Mouse (Mus musculus) midbrain, embryonic 11.5 days (tissue): ENCODE measurements around the gene Slc11a1. TPM values are rescaled to one million over a fixed set of nuclear protein-coding genes. Genes with fewer than 3 reads are reported as not detected.
"Not testable (repeated sequence)": the region's sequence is repeated elsewhere in the genome, so short reads cannot be mapped to it uniquely, and the experiment has no call there.

Source experiments
- ATAC-seq: fragments of 200-750 bp; cut with Nextera tagmentation; 2 replicates; pipeline ENCODE4 v1.8.0; 2017; ENCODE audit warnings: moderate TSS enrichment, moderate library complexity; ENCODE audit not compliant: low FRiP score
- DNase-seq: peaks from one replicate; pipeline ENCODE4 v3.0.0; 2015; ENCODE audit warnings: low spot score; ENCODE audit errors: missing footprints
- H3K27ac ChIP-seq: fragments of 300-500 bp; sonication (generic); 2 replicates; pipeline ENCODE4 v1.5.1; 2014; ENCODE audit warnings: low read depth, low read length
- H3K27me3 ChIP-seq: fragments of 300-500 bp; sonication (generic); 2 replicates; pipeline ENCODE4 v1.6.1; 2014; ENCODE audit warnings: mild to moderate bottlenecking, low read length, moderate library complexity, mixed read lengths; ENCODE audit not compliant: control insufficient read depth, insufficient read depth
- H3K36me3 ChIP-seq: fragments of 300-500 bp; sonication (generic); 2 replicates; pipeline ENCODE4 v1.6.1; 2014; ENCODE audit warnings: mild to moderate bottlenecking, low read length, moderate library complexity, mixed read lengths; ENCODE audit not compliant: control insufficient read depth, insufficient read depth
- H3K4me1 ChIP-seq: fragments of 300-500 bp; sonication (generic); 2 replicates; pipeline ENCODE4 v1.6.1; 2014; ENCODE audit warnings: low read length; ENCODE audit not compliant: control insufficient read depth, insufficient read depth
- H3K4me2 ChIP-seq: fragments of 300-500 bp; sonication (generic); 2 replicates; pipeline ENCODE4 v1.6.1; 2014; ENCODE audit warnings: mild to moderate bottlenecking, moderate library complexity
- H3K4me3 ChIP-seq: fragments of 300-500 bp; sonication (generic); 2 replicates; pipeline ENCODE4 v1.5.1; 2014; ENCODE audit warnings: low read depth, low read length
- H3K9ac ChIP-seq: fragments of 300-500 bp; sonication (generic); 2 replicates; pipeline ENCODE4 v1.6.1; 2014; ENCODE audit warnings: low read length
- H3K9me3 ChIP-seq: fragments of 300-500 bp; sonication (generic); 2 replicates; pipeline ENCODE4 v1.6.1; 2016; ENCODE audit warnings: low read length; ENCODE audit not compliant: control insufficient read depth
- WGBS: fragments of 180-500 bp; shearing (Covaris S2); extraction: QIAGEN DNeasy Blood & Tissue Kit; methylation state at CpG from one replicate; pipeline ENCODE4 v1.1.7; 2014; 5-methylcytosine and 5-hydroxymethylcytosine counted together
- polyA plus RNA-seq: library from polyadenylated mRNA; unstranded; fragments of >200 nt; fragmentation: Nextera tagmentation; extraction: Ambion mirVana; gene quantifications from 2 replicates; pipeline ENCODE4 v1.2.1, GENCODE M21; 2014

The Slc11a1 gene
- polyA plus RNA-seq, 1 experiment from 2014 or later: 1.6 TPM

DNA sequence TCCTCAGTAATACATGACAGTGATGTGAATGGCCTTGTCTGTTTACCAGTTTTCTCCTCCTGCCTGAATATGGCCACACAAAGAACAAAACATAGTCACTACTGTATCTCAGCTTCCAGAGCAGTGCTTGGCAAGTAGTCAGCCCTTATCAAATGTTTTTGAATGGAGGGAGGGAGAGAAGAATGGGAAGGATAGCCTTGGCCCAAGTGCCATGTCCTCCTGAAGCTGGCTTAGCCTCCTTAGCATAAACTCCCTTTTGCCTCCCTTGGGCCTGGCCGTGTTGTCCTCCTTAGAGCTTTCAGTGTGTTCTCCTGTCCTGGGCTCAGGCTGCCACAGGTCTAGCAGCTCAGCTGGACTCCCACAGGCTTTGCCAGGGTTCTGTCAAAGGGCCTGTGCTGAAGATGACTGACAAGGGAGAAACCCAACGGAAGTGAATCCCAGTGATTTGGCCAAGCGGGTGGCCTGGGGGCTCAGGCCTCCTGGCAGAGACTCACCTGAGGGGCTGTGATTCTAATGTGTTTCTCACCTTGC, 37.7 kb upstream of the Slc11a1 start:
- H3K36me3 ChIP-seq: no peaks in the 10 kb centered on the region
- H3K4me2 ChIP-seq: no peak overlapping the region
- DNase-seq (no peak), ATAC-seq (no peak)
- H3K27me3 ChIP-seq: no peaks in the 10 kb centered on the region
- no peak overlapping the region for H3K4me3 ChIP-seq
- peaks cover 11% of the 10 kb centered on the region for H3K4me1 ChIP-seq
- H3K9ac ChIP-seq: no peak overlapping the region
- H3K27ac ChIP-seq: no peak overlapping the region
- 77% methylated on average over 3 of the region's 3 CpGs for WGBS
- no peaks in the 10 kb centered on the region for H3K9me3 ChIP-seq

DNA sequence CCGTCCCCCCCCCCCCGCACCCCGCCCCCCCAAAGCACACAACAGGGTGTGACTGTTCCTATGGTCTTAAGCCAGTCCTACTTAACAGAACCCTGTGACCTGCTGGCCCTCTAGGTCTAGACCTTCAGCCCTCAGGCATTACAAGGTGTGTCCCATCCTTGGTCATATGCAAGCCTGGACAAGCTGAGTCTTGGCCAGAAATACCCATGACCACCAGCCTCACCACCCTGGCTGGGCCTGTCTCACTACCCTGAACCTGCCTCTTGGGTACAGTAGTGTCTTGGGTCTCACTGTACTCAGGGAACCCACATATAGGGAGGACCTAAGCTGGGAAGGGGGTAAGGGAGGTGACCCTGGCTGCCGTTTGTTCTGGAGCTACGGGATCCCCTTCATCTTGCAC, 37.0 kb upstream of the Slc11a1 start:
- no peak overlapping the region for H3K4me2 ChIP-seq
- no peak overlapping the region for H3K4me3 ChIP-seq
- no peaks in the 10 kb centered on the region for H3K9me3 ChIP-seq
- H3K4me1 ChIP-seq: peaks cover 9% of the 10 kb centered on the region
- no peak overlapping the region for H3K27ac ChIP-seq
- no peak overlapping the region for H3K9ac ChIP-seq
- no peaks in the 10 kb centered on the region for H3K36me3 ChIP-seq
- DNase-seq (peak; percentile 71), ATAC-seq (peak; percentile 35; the same call in 1 of the 2 replicates)
- WGBS: 84% methylated on average over 5 of the region's 5 CpGs
- no peaks in the 10 kb centered on the region for H3K27me3 ChIP-seq

DNA sequence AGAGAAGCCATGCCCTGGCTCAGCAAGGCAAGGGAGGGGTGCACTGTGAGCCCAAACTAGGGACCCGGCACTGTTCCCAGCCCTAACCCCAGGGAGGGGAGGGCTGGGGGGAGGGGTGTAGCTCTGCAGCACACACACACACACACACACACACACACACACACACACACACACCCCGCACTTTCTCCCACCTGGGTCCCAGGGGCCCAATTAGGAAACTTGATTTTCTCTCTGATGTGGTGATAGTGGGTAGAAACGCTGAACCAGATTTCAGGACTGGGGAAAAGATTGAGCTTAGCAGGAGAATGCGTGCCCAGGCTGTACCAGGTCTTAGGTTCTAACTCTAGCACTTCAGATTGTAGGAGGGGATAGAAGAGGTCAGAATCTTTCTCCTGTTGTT, 36.4 kb upstream of the Slc11a1 start:
- no peak overlapping the region for H3K9ac ChIP-seq
- no peaks in the 10 kb centered on the region for H3K36me3 ChIP-seq
- DNase-seq: no peak
- no peaks in the 10 kb centered on the region for H3K9me3 ChIP-seq
- H3K4me3 ChIP-seq: no peak overlapping the region
- H3K27ac ChIP-seq: no peak overlapping the region
- H3K27me3 ChIP-seq: no peaks in the 10 kb centered on the region
- peaks cover 5% of the 10 kb centered on the region; the same call in 1 of the 2 replicates for H3K4me1 ChIP-seq
- 81% methylated on average over 4 of the region's 4 CpGs for WGBS
- no peak for ATAC-seq
- H3K4me2 ChIP-seq: no peak overlapping the region

DNA sequence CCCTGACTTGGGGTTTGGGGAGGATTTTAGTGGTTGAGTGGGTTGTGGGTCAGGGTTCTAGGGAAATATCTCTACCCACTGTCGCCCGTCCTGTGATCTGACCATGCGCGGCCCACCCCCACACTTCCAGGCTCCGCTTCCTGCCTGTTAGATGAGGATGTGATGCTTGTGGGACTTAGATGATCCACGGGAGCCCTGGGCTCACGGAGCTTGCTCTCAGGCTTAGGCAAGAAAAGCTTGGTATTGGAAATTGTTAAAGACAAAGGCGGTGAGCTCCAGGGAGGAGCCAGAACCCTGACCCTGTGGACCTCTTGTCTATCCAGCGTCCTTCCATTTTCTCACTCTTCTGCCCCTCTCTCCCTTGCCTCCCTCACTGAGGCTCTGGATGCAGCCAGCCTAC, 35.1 kb upstream of the Slc11a1 start:
- no peak for ATAC-seq
- H3K4me1 ChIP-seq: peaks cover 2% of the 10 kb centered on the region; the same call in 1 of the 2 replicates

DNA sequence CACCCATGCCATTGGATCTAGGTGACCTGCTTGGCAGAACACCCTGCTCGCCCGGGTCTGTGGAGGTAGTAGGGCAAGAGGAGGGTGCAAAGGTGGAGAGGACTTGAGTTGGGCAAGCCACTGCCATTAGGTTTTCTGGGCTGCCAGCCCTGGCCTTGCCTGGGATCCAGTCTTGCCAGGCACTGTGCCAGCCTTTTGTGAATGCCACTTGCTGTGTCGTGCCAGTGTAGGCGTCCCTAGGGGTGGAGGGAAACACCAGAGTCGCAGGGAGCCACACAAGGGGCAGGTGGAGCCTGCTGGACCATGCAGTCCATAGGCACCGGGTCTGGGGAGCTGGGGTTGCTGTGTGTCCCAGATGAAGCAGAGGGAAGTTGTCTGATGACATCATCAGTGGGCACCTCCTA, 34.6 kb upstream of the Slc11a1 start:
- H3K4me2 ChIP-seq: no peak overlapping the region
- WGBS: 93% methylated on average over 6 of the region's 6 CpGs
- H3K27me3 ChIP-seq: no peaks in the 10 kb centered on the region
- DNase-seq (peak; percentile 37), ATAC-seq (no peak)
- H3K9me3 ChIP-seq: no peaks in the 10 kb centered on the region
- 0 out of 2 replicates have a peak, but pooled peaks cover 2% of the 10 kb centered on the region for H3K4me1 ChIP-seq
- no peak overlapping the region for H3K27ac ChIP-seq
- no peak overlapping the region for H3K9ac ChIP-seq
- H3K4me3 ChIP-seq: no peak overlapping the region
- no peaks in the 10 kb centered on the region for H3K36me3 ChIP-seq

More for the DNA sequence above, 35.1 kb upstream of the Slc11a1 start:
- no peak overlapping the region for H3K4me2 ChIP-seq
- H3K27ac ChIP-seq: no peak overlapping the region
- H3K9ac ChIP-seq: no peak overlapping the region
- H3K4me3 ChIP-seq: no peak overlapping the region
- 89% methylated on average over 9 of the region's 9 CpGs for WGBS
- peak; percentile 33 for DNase-seq
- H3K27me3 ChIP-seq: no peaks in the 10 kb centered on the region
- H3K9me3 ChIP-seq: no peaks in the 10 kb centered on the region
- no peaks in the 10 kb centered on the region for H3K36me3 ChIP-seq

DNA sequence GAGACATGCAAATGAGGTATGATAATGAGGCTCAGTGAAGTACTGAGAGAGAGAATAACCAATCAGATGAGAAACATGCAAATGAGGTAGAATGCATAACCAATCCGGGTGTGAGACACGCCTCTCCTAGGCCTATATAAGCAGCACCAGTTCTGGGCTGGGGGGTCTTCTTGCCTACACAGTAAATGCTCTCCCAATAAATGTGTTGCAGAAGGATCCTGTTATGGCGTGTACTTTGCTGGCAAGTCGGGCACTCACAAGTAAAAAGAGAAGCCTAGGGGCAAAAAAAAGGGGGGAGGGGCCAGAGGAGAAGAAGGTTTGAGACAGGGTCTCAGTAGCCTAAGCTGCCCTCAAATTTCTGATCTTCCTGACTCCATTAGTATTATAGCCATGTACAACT, 34.0 kb upstream of the Slc11a1 start:
- ATAC-seq, H3K27ac ChIP-seq, H3K9me3 ChIP-seq, H3K4me1 ChIP-seq, H3K36me3 ChIP-seq, H3K4me2 ChIP-seq, H3K9ac ChIP-seq, H3K27me3 ChIP-seq, H3K4me3 ChIP-seq: not testable (repeated sequence)
- peak; percentile 79 for DNase-seq
- 95% methylated on average over 4 of the region's 4 CpGs for WGBS

DNA sequence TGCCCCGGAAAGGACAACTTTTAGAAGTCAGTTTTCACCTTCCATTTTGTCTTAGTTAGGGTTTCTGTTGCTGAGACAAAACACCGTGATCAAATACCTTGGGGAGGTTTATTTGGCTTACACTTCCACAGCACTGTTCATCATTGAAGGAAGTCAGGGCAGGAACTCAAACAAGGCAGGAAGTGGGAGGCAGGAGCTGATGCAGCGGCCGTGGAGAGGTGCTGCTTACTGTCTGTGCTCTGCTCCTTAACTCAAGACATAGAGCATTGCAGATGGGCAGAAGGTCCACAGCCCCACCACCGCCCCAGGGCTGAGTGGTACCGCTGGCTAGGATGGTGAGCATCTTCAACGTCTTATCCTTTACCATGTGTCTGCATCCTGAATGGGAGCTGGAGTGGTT, 33.1 kb upstream of the Slc11a1 start:
- Histone ChIP-seq H3K27me3 (no peaks in the 10 kb centered on the region), H3K4me2 (no peak overlapping the region), H3K36me3 (no peaks in the 10 kb centered on the region), H3K4me3 (no peak overlapping the region), H3K27ac (no peak overlapping the region), H3K9ac (no peak overlapping the region), H3K9me3 (no peaks in the 10 kb centered on the region), H3K4me1 (0 out of 2 replicates have a peak, but pooled peaks cover 2% of the 10 kb centered on the region)
- 88% methylated on average over 7 of the region's 7 CpGs for WGBS
- no peak for ATAC-seq
- DNase-seq: peak; percentile 72

DNA sequence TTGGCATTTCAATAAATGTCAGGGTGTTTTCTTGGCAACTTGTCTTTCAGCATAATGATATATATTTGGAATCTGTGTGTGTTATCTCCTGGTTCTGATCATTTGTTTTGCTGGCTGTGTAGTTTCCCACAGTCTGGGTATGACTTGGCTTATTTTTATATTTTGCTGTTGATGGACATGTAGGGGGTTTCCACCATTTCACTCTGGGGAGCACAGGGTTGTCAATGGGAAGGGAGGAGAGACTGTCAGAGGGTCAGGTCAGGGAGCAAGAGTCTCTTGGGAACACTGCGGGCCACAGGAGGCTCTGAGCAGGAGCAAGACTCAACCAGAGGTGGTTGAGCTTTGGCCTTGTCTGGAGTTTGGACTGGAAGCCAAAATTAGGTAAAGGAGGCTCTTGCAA, 32.7 kb upstream of the Slc11a1 start:
- no peak overlapping the region for H3K27ac ChIP-seq
- WGBS: 95% methylated on average over 1 of the region's 1 CpGs
- 0 out of 2 replicates have a peak, but pooled peaks cover 2% of the 10 kb centered on the region for H3K4me1 ChIP-seq
- DNase-seq (no peak), ATAC-seq (no peak)
- no peak overlapping the region for H3K4me2 ChIP-seq
- H3K27me3 ChIP-seq: no peaks in the 10 kb centered on the region
- no peak overlapping the region for H3K4me3 ChIP-seq
- no peak overlapping the region for H3K9ac ChIP-seq
- H3K9me3 ChIP-seq: no peaks in the 10 kb centered on the region
- H3K36me3 ChIP-seq: no peaks in the 10 kb centered on the region

DNA sequence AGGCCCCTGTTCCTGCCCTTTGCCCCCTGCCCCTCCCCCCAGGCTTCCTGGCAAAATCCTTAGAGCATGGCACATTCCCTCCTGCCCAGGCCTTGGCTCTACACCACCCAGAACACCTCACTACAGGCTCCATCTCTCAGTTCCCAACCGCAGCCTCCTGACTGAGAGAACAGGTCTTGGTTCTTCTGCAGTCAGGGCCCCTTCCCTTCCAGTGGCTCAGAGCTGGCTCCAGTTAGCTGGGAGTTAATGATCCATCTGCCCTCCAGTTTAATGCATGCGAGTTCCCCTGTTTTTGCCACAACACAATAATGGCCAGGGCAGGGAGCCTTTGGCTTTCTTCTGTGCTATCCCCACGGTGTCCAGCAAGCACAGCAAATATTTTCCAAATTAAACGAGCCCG, 31.8 kb upstream of the Slc11a1 start:
- peak; percentile 69 for DNase-seq
- 83% methylated on average over 5 of the region's 5 CpGs for WGBS

More for the DNA sequence above, 31.8 kb upstream of the Slc11a1 start:
- Histone ChIP-seq H3K4me2 (no peak overlapping the region), H3K27me3 (no peaks in the 10 kb centered on the region), H3K4me1 (0 out of 2 replicates have a peak, but pooled peaks cover 2% of the 10 kb centered on the region), H3K9me3 (no peaks in the 10 kb centered on the region), H3K9ac (no peak overlapping the region), H3K36me3 (no peaks in the 10 kb centered on the region), H3K4me3 (no peak overlapping the region), H3K27ac (no peak overlapping the region)
- no peak for ATAC-seq
